Mouse (Mus musculus) liver (tissue): ENCODE data around the gene Gal3st3.

Experiments
- DNase-seq: peaks from one replicate; pipeline ENCODE4 v3.0.0-alpha.2; 2020; ENCODE audit warnings: mixed read lengths

Gal3st3 gene

DNA sequence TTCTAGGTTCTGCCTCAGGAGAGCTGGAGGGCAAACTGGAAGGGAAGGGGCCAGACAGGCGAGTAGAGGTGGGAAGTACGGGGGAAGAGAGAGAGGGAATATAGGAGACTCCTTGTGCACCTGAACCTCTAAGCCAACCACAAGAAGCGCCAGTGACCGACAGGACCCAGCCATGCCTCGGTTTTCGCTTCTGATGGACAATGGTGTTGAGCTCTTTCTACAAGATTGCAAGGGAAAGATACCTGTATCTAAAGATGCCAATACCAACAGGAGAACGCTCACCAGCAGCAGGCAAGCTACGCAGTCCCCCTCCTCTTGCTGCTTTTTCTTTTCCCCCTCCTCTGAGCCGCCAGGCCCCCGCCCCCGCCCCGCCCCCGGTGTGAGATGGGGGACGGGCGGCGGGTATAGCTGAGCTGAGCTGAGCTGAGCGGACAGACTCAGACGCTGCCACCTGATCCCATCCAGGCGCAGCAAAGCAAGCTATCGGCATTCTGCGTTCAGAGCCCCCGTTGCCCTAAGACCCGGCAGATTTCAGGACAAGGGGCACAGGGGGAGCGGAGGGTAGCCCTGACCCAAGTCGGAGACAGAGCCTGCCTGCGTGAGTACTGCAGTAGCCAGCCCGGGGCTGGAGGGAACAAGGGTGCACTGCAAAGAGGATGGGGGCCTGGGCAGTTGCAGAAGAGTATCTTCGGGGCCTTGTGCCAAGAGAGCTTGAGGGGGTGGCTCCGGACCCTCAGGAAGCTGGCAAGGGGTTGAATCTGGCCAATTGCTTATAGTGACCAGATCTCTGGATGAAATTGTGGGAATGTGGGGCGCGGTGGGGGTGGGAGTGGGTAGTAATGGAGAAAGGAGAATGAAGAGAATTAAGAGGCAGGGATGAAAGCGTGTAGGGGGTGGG, at the start of gene Gal3st3:
TSS of gene Gal3st3 (plus strand) at position 429 of the 898 bp plus-strand sequence.
- DNase-seq, result no peak

DNA sequence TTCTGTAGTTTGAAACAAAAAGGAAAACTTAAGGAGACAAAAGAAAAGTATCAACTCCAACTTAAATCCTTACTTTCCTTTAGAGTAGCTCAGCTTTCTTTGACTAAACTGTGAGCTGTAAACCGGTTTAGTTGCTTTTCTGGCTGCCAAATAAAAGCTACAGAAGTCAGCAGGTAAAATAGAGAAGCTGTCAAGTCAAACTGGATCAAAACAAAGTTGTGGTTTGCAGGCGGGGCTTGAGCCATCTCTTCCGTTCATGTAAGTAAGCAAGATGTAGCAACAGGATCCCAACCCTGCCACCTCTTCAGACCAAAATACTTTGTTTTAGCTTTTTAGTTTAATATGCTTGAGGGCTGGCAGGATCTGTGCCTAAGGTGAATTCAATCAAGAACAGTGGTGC, 41.0 kb upstream of the Gal3st3 start:
- no peak for DNase-seq

DNA sequence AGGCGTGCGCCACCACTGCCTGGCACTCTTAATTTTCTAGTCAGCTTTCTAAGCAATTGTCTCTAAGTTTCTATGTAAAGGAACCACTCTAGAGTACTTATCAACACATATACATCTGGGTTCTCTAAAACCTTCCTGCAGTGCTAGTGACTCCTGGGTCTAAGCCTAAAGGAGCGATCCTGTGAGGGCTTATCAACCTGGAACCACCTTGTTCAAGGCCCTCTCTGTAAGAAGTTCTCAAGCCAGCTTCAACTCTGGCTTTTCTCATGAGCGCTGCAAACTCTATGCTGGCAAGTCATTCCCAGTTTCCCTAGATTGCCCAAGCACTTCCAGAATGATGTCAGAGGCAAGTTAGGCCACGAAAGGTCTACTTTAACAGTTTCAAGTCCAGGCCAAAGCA, 31.1 kb upstream of the Gal3st3 start:
- peak; percentile 44 for DNase-seq

DNA sequence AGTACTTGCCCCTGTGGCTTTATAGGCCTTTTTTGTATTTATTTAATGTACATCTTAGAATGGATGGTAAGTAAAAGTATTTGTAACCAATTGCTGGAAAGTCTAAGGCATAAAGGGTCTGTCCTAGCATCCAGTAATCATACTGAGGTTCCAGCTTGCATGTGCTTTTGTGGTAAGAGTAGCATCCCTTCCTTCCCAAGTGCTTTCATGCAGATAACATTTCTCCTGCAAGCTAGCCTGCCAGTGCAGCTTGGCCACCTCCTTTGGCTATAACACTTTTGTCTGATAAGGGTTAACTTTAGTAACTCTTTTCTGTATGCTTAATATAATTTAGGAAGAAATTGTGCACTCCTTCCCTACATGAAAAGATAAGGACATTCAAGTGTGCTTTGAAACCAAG, 30.1 kb upstream of the Gal3st3 start:
- DNase-seq, result peak; percentile 48

DNA sequence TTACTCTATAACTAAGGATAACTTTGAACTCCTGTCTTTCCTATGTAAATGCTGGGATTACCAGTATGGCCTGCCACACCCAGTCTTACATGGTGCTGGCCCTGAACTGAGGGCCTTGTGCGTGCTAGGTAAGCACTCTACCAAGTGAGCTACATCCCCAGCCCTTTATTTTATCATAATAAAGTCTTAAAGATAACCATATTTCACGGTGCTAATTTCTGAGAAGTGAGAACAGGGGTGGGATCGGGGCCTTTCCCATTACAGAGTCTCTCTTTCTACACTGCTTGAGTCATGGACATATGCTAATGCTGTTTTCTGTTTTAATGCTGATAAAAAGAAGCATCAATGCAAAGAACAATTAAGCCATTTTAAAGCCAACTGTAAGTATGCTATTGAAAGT, 29.3 kb upstream of the Gal3st3 start:
- peak; percentile 49 for DNase-seq

GRCm38 (mm10) chr19:5269392-5269791, 28.7 kb upstream of the Gal3st3 start:
- peak; percentile 44 for DNase-seq

DNA sequence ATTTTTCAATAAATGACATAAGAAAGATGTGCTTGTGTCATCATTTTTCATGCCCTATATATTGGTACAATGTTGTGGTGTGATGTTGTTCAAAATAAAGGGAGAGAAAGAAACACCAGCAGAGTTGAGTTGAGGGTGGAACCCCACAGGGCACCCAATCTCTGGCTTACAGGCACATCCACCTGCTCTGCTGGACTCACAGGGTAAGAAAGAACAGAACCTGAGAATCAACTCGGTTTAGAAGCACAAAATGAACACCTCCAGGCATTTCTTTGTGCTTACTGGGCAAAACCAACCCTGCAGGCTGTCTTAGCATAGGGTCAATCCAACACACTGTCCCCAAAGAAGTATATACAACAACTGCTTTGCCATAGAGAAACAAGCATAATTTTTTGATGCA, 26.7 kb upstream of the Gal3st3 start:
- DNase-seq, result peak; percentile 32

- peak; percentile 60 for DNase-seq
Measured at GRCm38 (mm10) chr19:5272326-5272795, 25.8 kb upstream of the Gal3st3 start.

- DNase-seq, result peak; percentile 92
Measured at GRCm38 (mm10) chr19:5272801-5273733, 25.1 kb upstream of the Gal3st3 start, which contains the start of gene Pacs1. Gene Pacs1 (minus strand): TSS chr19:5273119.

DNA sequence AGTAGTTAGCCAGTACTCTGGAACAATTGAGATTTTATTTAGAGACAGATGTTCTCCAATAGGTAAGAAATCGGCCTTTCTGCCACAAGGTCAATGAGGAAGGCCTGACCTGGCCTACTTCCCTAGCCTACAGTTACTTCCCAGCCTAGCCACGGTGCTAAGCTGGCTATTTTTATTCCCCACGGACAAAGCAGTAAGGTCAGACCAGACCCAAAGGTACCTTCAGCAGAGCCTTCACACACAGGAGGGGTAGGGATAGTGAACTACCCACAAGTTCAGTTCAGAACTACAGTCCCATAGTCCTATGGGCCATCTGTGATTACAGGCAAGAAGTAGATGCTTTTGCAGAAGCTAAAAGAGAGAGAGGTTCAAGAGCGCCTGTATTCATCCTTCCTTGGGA, 24.2 kb upstream of the Gal3st3 start:
- no peak for DNase-seq

DNA sequence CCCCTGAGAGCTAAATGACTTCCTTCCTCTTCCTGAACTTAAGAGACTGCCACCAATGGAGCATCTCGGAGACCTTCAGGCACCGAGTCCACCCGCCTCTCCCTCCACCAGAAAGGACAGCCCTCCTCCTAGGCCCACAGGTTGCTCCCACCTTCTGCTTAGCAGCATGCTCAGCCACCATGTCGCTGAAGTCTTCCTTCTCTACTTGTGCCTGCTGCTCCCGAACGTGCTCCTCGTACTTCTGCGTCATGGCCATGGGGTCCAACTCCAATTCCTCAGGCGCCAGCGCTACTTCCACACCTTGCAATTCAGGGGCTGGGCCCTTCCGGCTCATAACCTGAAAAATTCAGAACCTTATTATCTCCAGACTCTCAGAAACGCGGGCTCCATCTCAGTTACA, 23.5 kb upstream of the Gal3st3 start:
- no peak for DNase-seq

GRCm38 (mm10) chr19:5275736-5276135, 22.4 kb upstream of the Gal3st3 start:
- no peak for DNase-seq

GRCm38 (mm10) chr19:5276531-5276930, 21.6 kb upstream of the Gal3st3 start:
- no peak for DNase-seq

- DNase-seq, result no peak
Measured at GRCm38 (mm10) chr19:5277140-5277539, 21.0 kb upstream of the Gal3st3 start.

DNA sequence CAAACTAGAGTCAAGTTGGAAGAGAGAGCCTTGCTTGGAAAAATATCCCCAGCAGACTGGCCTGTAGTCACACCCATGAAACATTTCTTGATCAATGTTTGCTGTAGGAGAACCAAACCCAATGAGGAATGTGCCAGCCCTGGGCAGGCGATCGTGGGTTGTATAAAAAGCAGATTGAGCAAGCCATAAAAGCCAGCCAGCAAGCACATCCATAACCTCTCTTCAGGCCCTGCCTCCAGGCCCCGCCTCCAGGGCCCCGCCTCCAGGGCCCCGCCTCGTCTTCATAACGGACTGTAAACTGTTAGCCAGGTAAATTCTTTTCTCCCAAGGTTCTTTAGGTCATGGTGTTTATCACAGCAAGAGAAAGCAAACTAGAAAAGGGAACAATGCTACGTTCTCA, 19.8 kb upstream of the Gal3st3 start:
- DNase-seq, result peak; percentile 42

GRCm38 (mm10) chr19:5294972-5295735, 3.0 kb upstream of the Gal3st3 start, which contains the start of gene Sf3b2:
Gene Sf3b2 (minus strand): TSS chr19:5295455.
- DNase-seq, result peak; percentile 98

- no peak for DNase-seq
Measured at GRCm38 (mm10) chr19:5295736-5296075, 2.4 kb upstream of the Gal3st3 start.

DNA sequence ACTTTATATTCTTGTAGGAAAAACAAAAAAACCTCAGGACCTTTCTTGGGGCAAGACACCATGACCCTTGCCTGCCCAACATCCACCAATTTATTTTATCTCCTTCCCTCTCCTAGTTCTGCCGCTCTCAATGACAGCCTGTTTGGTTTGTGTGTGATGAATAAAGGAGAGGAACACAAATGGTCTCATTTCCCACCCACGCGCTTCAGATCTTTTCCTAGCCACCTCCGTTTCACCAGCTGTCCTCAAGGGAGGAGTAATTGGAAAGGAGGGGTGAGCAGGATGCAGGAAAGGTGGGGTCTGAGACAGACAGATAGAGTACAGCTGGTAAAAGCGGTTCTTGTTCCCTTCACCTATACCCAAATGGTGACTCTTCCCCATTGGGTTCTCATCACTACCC, 1.5 kb upstream of the Gal3st3 start:
- DNase-seq, result no peak

DNA sequence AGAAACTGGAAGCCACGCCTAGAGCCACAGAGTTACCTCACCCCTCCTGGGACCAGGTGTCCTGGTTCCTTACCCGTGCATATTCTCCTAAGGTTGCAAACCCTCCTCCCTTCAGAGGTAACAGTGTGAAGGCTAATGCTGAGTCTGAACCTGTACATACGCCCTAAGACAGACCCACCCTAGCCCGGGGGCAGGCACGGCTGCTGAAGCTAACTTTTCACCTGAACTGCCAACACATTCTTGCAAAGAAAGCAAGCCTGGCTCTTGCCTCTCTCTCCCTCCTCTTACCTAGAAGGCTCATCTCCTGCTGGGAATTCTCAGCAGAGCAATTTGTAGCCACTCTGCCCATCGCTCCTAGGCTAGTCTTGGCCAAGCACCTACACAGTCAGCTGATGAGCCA, 2.5 kb downstream of the Gal3st3 start:
- DNase-seq, result no peak

- DNase-seq, result peak; percentile 59
Measured at GRCm38 (mm10) chr19:5302455-5302854, 4.3 kb downstream of the Gal3st3 start.

DNA sequence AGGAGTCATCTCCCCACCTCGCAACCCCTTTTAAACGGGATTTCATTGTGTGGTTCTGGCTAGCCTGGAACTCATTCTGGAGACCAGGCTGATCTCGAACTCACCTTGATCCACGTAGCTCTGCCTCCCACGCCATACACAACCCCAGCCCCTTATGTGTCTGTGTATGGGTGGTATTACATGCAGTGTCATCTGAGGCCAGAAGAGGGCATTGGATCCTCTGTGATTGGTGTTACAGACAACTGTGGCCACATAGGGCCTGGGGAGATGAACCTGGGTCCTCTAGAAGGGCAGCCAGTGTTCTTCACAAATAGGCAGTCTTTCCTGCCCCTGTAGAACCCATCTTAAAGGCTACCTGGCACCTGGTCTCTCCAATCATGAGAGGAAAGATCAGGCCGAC, 8.1 kb downstream of the Gal3st3 start:
- no peak for DNase-seq

GRCm38 (mm10) chr19:5306968-5307734, 9.0 kb downstream of the Gal3st3 start:
- peak; percentile 24 for DNase-seq
